Mouse (Mus musculus): ENCODE results near the gene Prkcz.

- TF ChIP-seq CTCF (IDR thresholded peaks at IDR 0.05; ENCODE audit: low read depth) (no peak), EP300 (IDR thresholded peaks at IDR 0.05; ENCODE audit: low read depth) (no peak)
Observed at GRCm38 (mm10) chr4:155359560-155360464, 1.3 kb downstream of the Prkcz start.
